Mouse (Mus musculus) MEL (cell line): ENCODE results near the gene Cdk18. TPM values are rescaled to one million over a fixed set of nuclear protein-coding genes. Genes with fewer than 3 reads are reported as not detected.

Source experiments
- DNase-seq: peaks from one replicate; pipeline ENCODE4 v3.0.0; 2011; ENCODE audit warnings: low read depth, low spot score
- H3K27ac ChIP-seq: 2 replicates; pipeline ENCODE4 v1.5.1; 2012; ENCODE audit warnings: low read depth, mild to moderate bottlenecking, control low read depth, low read length, moderate library complexity; ENCODE audit not compliant: control insufficient read depth
- H3K27me3 ChIP-seq, 2 experiments: fragments of 150-350 bp in 1 of 2; sonication (generic) in 1 of 2; 2 replicates each; pipeline ENCODE4 v1.6.1; 2012; ENCODE audit warnings: low read length in 2 of 2, mild to moderate bottlenecking in 2 of 2, improper control_type of control experiment in 1 of 2, moderate library complexity in 1 of 2; ENCODE audit not compliant: insufficient read depth in 2 of 2, control insufficient read depth in 1 of 2
- H3K36me3 ChIP-seq, 2 experiments: 2 replicates each; pipeline ENCODE4 v1.6.1; 2012 to 2014; ENCODE audit warnings: low read length in 2 of 2, improper control_type of control experiment in 1 of 2, inconsistent platforms in 1 of 2, mild to moderate bottlenecking in 1 of 2; ENCODE audit not compliant: insufficient read depth in 2 of 2, control insufficient read depth in 1 of 2
- H3K4me1 ChIP-seq, 2 experiments: fragments of 150-350 bp in 1 of 2; sonication (generic) in 1 of 2; 2 replicates each; pipeline ENCODE4 v1.6.1; 2012; ENCODE audit warnings: low read length in 2 of 2, improper control_type of control experiment in 1 of 2, mild to moderate bottlenecking in 1 of 2; ENCODE audit not compliant: insufficient read depth in 2 of 2, control insufficient read depth in 1 of 2
- H3K4me3 ChIP-seq, 2 experiments: fragments of 150-350 bp in 1 of 2; sonication (generic) in 1 of 2; 2 replicates each; pipeline ENCODE4 v1.5.1; 2012; ENCODE audit warnings: low read depth in 2 of 2, low read length in 2 of 2, mild to moderate bottlenecking in 2 of 2, moderate library complexity in 2 of 2, control low read depth in 1 of 2, improper control_type of control experiment in 1 of 2; ENCODE audit not compliant: control insufficient read depth in 1 of 2, insufficient read depth in 1 of 2
- H3K79me2 ChIP-seq: 2 replicates; pipeline ENCODE4 v1.6.1; 2012; ENCODE audit warnings: mild to moderate bottlenecking, low read length, moderate library complexity; ENCODE audit not compliant: control insufficient read depth, poor library complexity, insufficient read depth
- H3K9ac ChIP-seq: 2 replicates; pipeline ENCODE4 v1.6.1; 2012; ENCODE audit warnings: low read depth, mild to moderate bottlenecking, control low read depth, low read length, moderate library complexity; ENCODE audit not compliant: control insufficient read depth, poor library complexity, severe bottlenecking
- H3K9me3 ChIP-seq: fragments of 150-350 bp; sonication (generic); replicated peaks from 2 replicates; pipeline ENCODE4 v1.6.1; 2012; ENCODE audit warnings: mild to moderate bottlenecking, low read length, improper control_type of control experiment, moderate library complexity; ENCODE audit not compliant: insufficient read depth
- BHLHE40 ChIP-seq: IDR thresholded peaks from 2 replicates; pipeline ENCODE4 v1.6.1; 2012; ENCODE audit warnings: low read depth, mild to moderate bottlenecking, inconsistent platforms, low read length, improper control_type of control experiment, borderline replicate concordance
- CHD1 ChIP-seq: IDR thresholded peaks from 2 replicates; pipeline ENCODE4 v1.6.1; 2012; ENCODE audit warnings: low read depth, mild to moderate bottlenecking, inconsistent platforms, low read length, improper control_type of control experiment
- CHD2 ChIP-seq: IDR thresholded peaks from 2 replicates; pipeline ENCODE4 v1.6.1; 2011; ENCODE audit warnings: low read length, improper control_type of control experiment
- CTCF ChIP-seq, 3 experiments: IDR thresholded peaks in 2 of 3; conservative IDR thresholded peaks in 1 of 3; 2 replicates each; pipeline ENCODE4 v1.5.1; 2011 to 2012; ENCODE audit warnings: low read length in 3 of 3, low read depth in 2 of 3, mild to moderate bottlenecking in 2 of 3, improper control_type of control experiment in 1 of 3, inconsistent platforms in 1 of 3, mixed read lengths in 1 of 3, moderate library complexity in 1 of 3; ENCODE audit not compliant: control insufficient read depth in 1 of 3, insufficient read depth in 1 of 3, poor library complexity in 1 of 3, severe bottlenecking in 1 of 3
- ETS1 ChIP-seq: IDR thresholded peaks from 2 replicates; pipeline ENCODE4 v1.6.1; 2012; ENCODE audit warnings: low read depth, mild to moderate bottlenecking, inconsistent platforms, low read length, improper control_type of control experiment, moderate library complexity
- GABPA ChIP-seq: IDR thresholded peaks from 2 replicates; pipeline ENCODE4 v1.6.1; 2012; ENCODE audit warnings: low read depth, mild to moderate bottlenecking, inconsistent platforms, low read length, improper control_type of control experiment, moderate library complexity
- JUND ChIP-seq: IDR thresholded peaks from 2 replicates; pipeline ENCODE4 v1.6.1; 2011; ENCODE audit warnings: low read depth, mild to moderate bottlenecking, improper control_type of control experiment, low read length
- MAFK ChIP-seq: IDR thresholded peaks from 2 replicates; pipeline ENCODE4 v1.6.1; 2011; ENCODE audit warnings: low read depth, mild to moderate bottlenecking, low read length, improper control_type of control experiment, borderline replicate concordance
- MEF2A ChIP-seq: IDR thresholded peaks from 2 replicates; pipeline ENCODE4 v1.6.1; 2014; ENCODE audit warnings: low read depth, mild to moderate bottlenecking, inconsistent platforms, low read length, improper control_type of control experiment; ENCODE audit not compliant: poor library complexity, insufficient replicate concordance, severe bottlenecking; ENCODE audit errors: extremely low read depth
- MYB ChIP-seq: IDR thresholded peaks from 2 replicates; pipeline ENCODE4 v1.6.1; 2011; ENCODE audit warnings: mild to moderate bottlenecking, low read depth, low read length, improper control_type of control experiment
- NELFE ChIP-seq: IDR thresholded peaks from 2 replicates; pipeline ENCODE4 v1.6.1; 2011; ENCODE audit warnings: low read depth, low read length, improper control_type of control experiment
- POLR2A ChIP-seq, 2 experiments: IDR thresholded peaks; 2 replicates each; pipeline ENCODE4 v1.6.1; 2011 to 2012; ENCODE audit warnings: low read length in 2 of 2, mild to moderate bottlenecking in 2 of 2, control low read depth in 1 of 2, improper control_type of control experiment in 1 of 2, low read depth in 1 of 2, moderate library complexity in 1 of 2; ENCODE audit not compliant: control insufficient read depth in 1 of 2, insufficient read depth in 1 of 2, poor library complexity in 1 of 2
- POLR2AphosphoS5 ChIP-seq: IDR thresholded peaks from 2 replicates; pipeline ENCODE4 v1.6.1; 2012; ENCODE audit warnings: low read depth, borderline replicate concordance, mild to moderate bottlenecking, inconsistent platforms, low read length, moderate library complexity, mixed read lengths
- RAD21 ChIP-seq: IDR thresholded peaks from 2 replicates; pipeline ENCODE4 v1.6.1; 2011; ENCODE audit warnings: mild to moderate bottlenecking, low read depth, low read length, improper control_type of control experiment
- SIN3A ChIP-seq: IDR thresholded peaks from 2 replicates; pipeline ENCODE4 v1.6.1; 2012; ENCODE audit warnings: low read length, improper control_type of control experiment, inconsistent platforms
- SMC3 ChIP-seq: IDR thresholded peaks from 2 replicates; pipeline ENCODE4 v1.6.1; 2011; ENCODE audit warnings: low read depth, low read length, improper control_type of control experiment
- UBTF ChIP-seq: IDR thresholded peaks from 2 replicates; pipeline ENCODE4 v1.6.1; 2012; ENCODE audit warnings: low read depth, mild to moderate bottlenecking, inconsistent platforms, low read length, improper control_type of control experiment, moderate library complexity, borderline replicate concordance; ENCODE audit not compliant: insufficient read depth
- USF1 ChIP-seq: IDR thresholded peaks from 2 replicates; pipeline ENCODE4 v1.6.1; 2014; ENCODE audit warnings: low read depth, mild to moderate bottlenecking, inconsistent platforms, low read length, improper control_type of control experiment, moderate library complexity
- USF2 ChIP-seq, 2 experiments: IDR thresholded peaks; 2 replicates each; pipeline ENCODE4 v1.6.1; 2011 to 2012; ENCODE audit warnings: improper control_type of control experiment in 2 of 2, low read length in 2 of 2, borderline replicate concordance in 1 of 2, inconsistent platforms in 1 of 2, low read depth in 1 of 2, mild to moderate bottlenecking in 1 of 2; ENCODE audit not compliant: insufficient read depth in 1 of 2
- ZC3H11A ChIP-seq: IDR thresholded peaks from 2 replicates; pipeline ENCODE4 v1.6.1; 2012; ENCODE audit warnings: low read depth, mild to moderate bottlenecking, inconsistent platforms, low read length, improper control_type of control experiment
- ZKSCAN1 ChIP-seq: IDR thresholded peaks from 2 replicates; pipeline ENCODE4 v1.6.1; 2012; ENCODE audit warnings: low read depth, mild to moderate bottlenecking, inconsistent platforms, low read length, improper control_type of control experiment, moderate library complexity
- ZMIZ1 ChIP-seq: IDR thresholded peaks from 2 replicates; pipeline ENCODE4 v1.6.1; 2012; ENCODE audit warnings: low read depth, mild to moderate bottlenecking, inconsistent platforms, low read length, improper control_type of control experiment, moderate library complexity
- ZNF384 ChIP-seq: IDR thresholded peaks from 2 replicates; pipeline ENCODE4 v1.6.1; 2012; ENCODE audit warnings: low read depth, mild to moderate bottlenecking, inconsistent platforms, low read length, improper control_type of control experiment
- polyA plus RNA-seq, 2 experiments: library from polyadenylated mRNA; stranded (reverse) in 1 of 2; unstranded in 1 of 2; fragments of >175 nt in 1 of 2; fragments of >200 nt in 1 of 2; gene quantifications; 2 replicates each; pipeline versions ENCODE4 v1.2.1 to v1.2.4; 2012; ENCODE audit warnings: low replicate concordance in 2 of 2, low read depth in 1 of 2; ENCODE audit not compliant: insufficient read length in 2 of 2, insufficient read depth in 1 of 2, missing spikeins in 1 of 2
- total RNA-seq: library from RNA; depleted of rRNA; stranded (reverse); fragments of 300-350 nt; gene quantifications from 2 replicates; pipeline ENCODE4 v1.2.3, GENCODE M21; 2012

Cdk18 gene
- total and polyA plus RNA-seq, 3 experiments: 1.3 to 15.7 TPM; not detected in 1

GRCm38 (mm10) chr1:132165859-132166258 lies 26.4 kb upstream of the Cdk18 start:
- H3K9ac ChIP-seq: no peak overlapping the region
- H3K4me3 ChIP-seq: no peak overlapping the region
- no peaks in the 10 kb centered on the region; a peak in 1 of 4 replicates for H3K36me3 ChIP-seq
- no peaks in the 10 kb centered on the region for H3K9me3 ChIP-seq
- no peaks in the 10 kb centered on the region for H3K79me2 ChIP-seq
- peak; percentile 66 for DNase-seq
- no peak for TF ChIP-seq ETS1
- TF ChIP-seq ZKSCAN1: no peak
- TF ChIP-seq MYB: no peak
- no peak for TF ChIP-seq MEF2A
- no peak for TF ChIP-seq NELFE
- peak; percentile 75 to 81 (median 80) for TF ChIP-seq CTCF (IDR thresholded peaks at IDR 0.05 in 2 of 3, conservative IDR thresholded peaks at IDR 0.05 in 1 of 3; ENCODE audit: control insufficient read depth in 1 of 3, insufficient read depth in 1 of 3, low read depth in 2 of 3, low read length in 3 of 3, poor library complexity in 1 of 3, severe bottlenecking in 1 of 3)
- TF ChIP-seq POLR2AphosphoS5: no peak
- peak; percentile 41 for TF ChIP-seq ZC3H11A
- peak; percentile 68 for TF ChIP-seq RAD21
- peak; percentile 76 for TF ChIP-seq SMC3
- no peak for TF ChIP-seq CHD2
- no peak for TF ChIP-seq POLR2A (IDR thresholded peaks at IDR 0.05; ENCODE audit: control insufficient read depth in 1 of 2, insufficient read depth in 1 of 2, low read depth in 1 of 2, low read length in 2 of 2, poor library complexity in 1 of 2)
- TF ChIP-seq USF2 (IDR thresholded peaks at IDR 0.05; ENCODE audit: borderline replicate concordance in 1 of 2, insufficient read depth in 1 of 2, low read depth in 1 of 2, low read length in 2 of 2): no peak
- no peak for TF ChIP-seq JUND
- TF ChIP-seq, all 39 proteins: peak for 4
- peaks cover 10 to 14% of the 10 kb centered on the region in 2 experiments; a peak in 3 of 4 replicates for H3K27me3 ChIP-seq
- no peak overlapping the region for H3K27ac ChIP-seq
- H3K4me1 ChIP-seq: peaks cover 0 to 7% of the 10 kb centered on the region in 2 experiments; a peak in 1 of 4 replicates

GRCm38 (mm10) chr1:132164780-132165518 lies 25.5 kb upstream of the Cdk18 start:
- Histone ChIP-seq H3K27ac (no peak overlapping the region), H3K4me3 (no peak overlapping the region), H3K9me3 (no peaks in the 10 kb centered on the region), H3K36me3 (no peaks in the 10 kb centered on the region; a peak in 1 of 4 replicates), H3K9ac (no peak overlapping the region), H3K79me2 (no peaks in the 10 kb centered on the region), H3K27me3 (peaks cover 5 to 14% of the 10 kb centered on the region in 2 experiments; a peak in 3 of 4 replicates), H3K4me1 (peaks cover 0 to 7% of the 10 kb centered on the region in 2 experiments; a peak in 1 of 4 replicates)
- DNase-seq: no peak
- TF ChIP-seq USF2 (IDR thresholded peaks at IDR 0.05; ENCODE audit: borderline replicate concordance in 1 of 2, insufficient read depth in 1 of 2, low read depth in 1 of 2, low read length in 2 of 2) (no peak), MYB (no peak), UBTF (no peak), USF1 (no peak), CHD1 (no peak), ZMIZ1 (no peak), BHLHE40 (no peak), ZNF384 (no peak), ETS1 (no peak), NELFE (no peak), ZKSCAN1 (no peak), SIN3A (no peak), MAFK (no peak), GABPA (no peak)
